ENCODE assay signal across 17 mouse cellular contexts in the genomic region with DNA sequence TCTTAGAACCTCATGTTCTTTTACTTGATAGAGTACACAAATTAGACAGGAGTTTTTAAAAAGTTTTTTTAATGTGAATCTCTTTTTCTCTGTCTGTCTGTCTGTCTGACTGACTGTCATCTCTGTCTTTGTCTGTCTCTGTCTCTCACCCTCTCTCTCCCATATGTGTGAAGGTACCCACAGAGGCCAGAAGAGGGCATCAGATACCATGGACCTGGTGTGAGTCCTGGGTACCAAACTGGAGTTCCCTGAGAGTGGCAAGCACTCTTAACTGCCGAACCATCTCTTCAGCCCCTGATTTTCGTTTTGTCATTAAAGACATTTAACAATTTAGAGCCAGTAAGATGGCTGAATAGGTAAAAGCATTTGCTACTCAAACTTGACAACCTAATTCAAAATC. TPM values are rescaled to one million over a fixed set of nuclear protein-coding genes. Genes with fewer than 3 reads are reported as not detected.
DNase-seq lines count a peak whose midpoint lies in the region; ATAC-seq and TF ChIP-seq lines count a peak whose summit lies in the region.
"Had no signal": no experiment of that assay in that cellular context is flagged by ENCODE, and none has a peak within 500 bp of the region (broad histone marks: within the 10 kb centered on the region; RNA-seq: fewer than 3 reads in every experiment).

No protein-coding gene starts in this region.

- H3K9ac ChIP-seq in ES-E14 (ENCODE audit: insufficient read depth, low read depth, low read length, poor library complexity, severe bottlenecking) = no peak overlapping the region
- H3K9ac ChIP-seq: heart, embryonic 12.5 days; liver, embryonic 13.5 days had no signal

- H3K4me3 ChIP-seq in kidney, adult 2 months (ENCODE audit: insufficient read depth, low read depth, low read length) = no peak overlapping the region
- no peak overlapping the region for H3K4me3 ChIP-seq in ES-E14 (ENCODE audit: insufficient read depth in 1 of 2, low read depth in 1 of 2, low read length in 2 of 2, poor library complexity in 1 of 2, severe bottlenecking in 1 of 2)
- H3K4me3 ChIP-seq: erythroblast, embryonic 14.5 days; heart, embryonic 12.5 days; liver, embryonic 13.5 days had no signal

- no peak for DNase-seq in kidney, adult 2 months
- DNase-seq in kidney, postnatal 10 days = no peak
- DNase-seq in A20 (ENCODE audit: low read depth, low spot score) (peak; percentile 56), ES-E14 (ENCODE audit: low read depth, low spot score) (peak; percentile 30)
- DNase-seq in thymus, postnatal 25 days = no peak
- DNase-seq in B cell, adult 2 months = no peak
- DNase-seq: cerebellum, adult 18-20 months; gastrocnemius, postnatal 25 days; kidney, adult 11 months; liver, embryonic 13.5 days had no signal

- no peaks in the 10 kb centered on the region for H3K4me1 ChIP-seq in kidney, adult 2 months (ENCODE audit: control insufficient read depth, insufficient read depth, low read length)
- H3K4me1 ChIP-seq in ES-E14 (ENCODE audit: control insufficient read depth in 2 of 2, insufficient read depth in 2 of 2, low read length in 2 of 2, poor library complexity in 1 of 2) = no peaks in the 10 kb centered on the region; a peak in 1 of 4 replicates
- H3K4me1 ChIP-seq: heart, embryonic 12.5 days; liver, embryonic 13.5 days had no signal

- 62% methylated on average over 2 of the region's 2 CpGs for WGBS in kidney, adult 2 months

- in situ Hi-C loops in ES-E14 (cut with MboI; ENCODE audit: low sequenced_read_pairs in 2 of 2, unreplicated experiment in 2 of 2) = no loop called here

- 0 out of 2 replicates have a peak, but pooled peaks have one; percentile 49 for ATAC-seq in megakaryocyte, adult 5-6 weeks (ENCODE audit: poor library complexity, severe bottlenecking)
- ATAC-seq: activated CD4-positive, CD25-positive, alpha-beta regulatory T cell, adult 4 months had no signal

- no peaks in the 10 kb centered on the region for H3K27me3 ChIP-seq in kidney, adult 2 months (replicated peaks; ENCODE audit: control insufficient read depth, insufficient read depth, low read length)
- H3K27me3 ChIP-seq: heart, embryonic 12.5 days; liver, embryonic 13.5 days had no signal

- H3K27ac ChIP-seq in kidney, adult 2 months (ENCODE audit: insufficient read depth, low read depth, low read length) = no peak overlapping the region
- H3K27ac ChIP-seq in ES-E14 (ENCODE audit: insufficient read depth, low read depth, low read length, poor library complexity, severe bottlenecking) = no peak overlapping the region
- H3K27ac ChIP-seq: liver, embryonic 13.5 days; macrophage had no signal

- TF ChIP-seq POLR2A in kidney, adult 2 months (IDR thresholded peaks at IDR 0.05; ENCODE audit: low read depth, low read length) = no peak

- no peaks in the 10 kb centered on the region for H3K36me3 ChIP-seq in kidney, adult 2 months (ENCODE audit: control insufficient read depth, insufficient read depth, low read length)
- H3K36me3 ChIP-seq in ES-E14 (ENCODE audit: control insufficient read depth, insufficient read depth, low read length, poor library complexity, severe bottlenecking) = no peaks in the 10 kb centered on the region
- H3K36me3 ChIP-seq: G1E; heart, embryonic 12.5 days; liver, embryonic 13.5 days had no signal

- peak; percentile 30; the same call in 1 of the 2 replicates for TF ChIP-seq CTCF in kidney, adult 2 months (conservative IDR thresholded peaks at IDR 0.05; ENCODE audit: insufficient read depth, insufficient read length, low read depth, low read length)

- H3K9me3 ChIP-seq in ES-E14 (ENCODE audit: control insufficient read depth, insufficient read depth, low read depth, low read length) = no peaks in the 10 kb centered on the region
- H3K9me3 ChIP-seq: G1E; heart, embryonic 12.5 days; liver, embryonic 13.5 days had no signal

TF ChIP-seq in ES-E14, 5 proteins besides CTCF, POLR2A, EP300 and RAD21:
- TF ChIP-seq ZC3H11A (IDR thresholded peaks at IDR 0.05; ENCODE audit: borderline replicate concordance, low read depth, low read length) (peak; percentile 60; the same call in 1 of the 2 replicates), CHD2 (IDR thresholded peaks at IDR 0.05; ENCODE audit: low read depth, low read length) (no peak), MAFK (IDR thresholded peaks at IDR 0.05; ENCODE audit: insufficient read depth, low read depth, low read length) (no peak), ZNF384 (IDR thresholded peaks at IDR 0.05; ENCODE audit: low read depth, low read length) (no peak), HCFC1 (IDR thresholded peaks at IDR 0.05; ENCODE audit: borderline replicate concordance, insufficient read depth, low read length) (no peak)
TF ChIP-seq in ES-E14: peak in this region for 1.

RNA-seq across cellular contexts. Expression of a gene that starts 21.6 kb away (rescaled TPM):
- polyA plus RNA-seq in kidney, adult 2 months (2012; rRNA removed) = under 0.01 TPM in 1 of 2 replicates, not detected in the other
- total RNA-seq in ES-E14 (2012; rRNA removed) = 0.21 and 0.36 TPM in 2 replicates
- total RNA-seq in megakaryocyte, adult 5-6 weeks (2015) = not detected in 2 replicates
- total RNA-seq in megakaryocyte, adult 5-6 weeks (2017) = not detected in 2 replicates
- polyA plus RNA-seq: erythroblast, embryonic 14.5 days; G1E; hindbrain, embryonic 11.5 days; macrophage had no signal

Comparison
In these comparisons a context has a peak if more than half of its experiments do, and no peak if none do; other contexts are left out.
1. DNase-seq: peak in A20 (single experiment) and ES-E14 (single experiment); none in kidney, adult 2 months (single experiment), kidney, postnatal 10 days (single experiment), thymus, postnatal 25 days (single experiment) and B cell, adult 2 months (0 of 2).